Mouse (Mus musculus) frontal cortex, postnatal 10 days (tissue): Measurements from ENCODE around the gene Msh4.

Experiments
- DNase-seq, 2 experiments: peaks; one replicate each; pipeline ENCODE4 v3.0.0; 2022; ENCODE audit warnings: low spot score in 2 of 2, mixed read lengths in 1 of 2

Gene Msh4

GRCm38 (mm10) chr3:153906136-153906871 is at the start of gene Msh4:
Msh4 (minus strand) TSS chr3:153906138.
- no peak for DNase-seq

GRCm38 (mm10) chr3:153948176-153948575 is 42.2 kb upstream of the Msh4 start:
- no peak for DNase-seq

- no peak for DNase-seq
Observed at GRCm38 (mm10) chr3:153947271-153947670, 41.3 kb upstream of the Msh4 start.

GRCm38 (mm10) chr3:153944335-153944990 is 38.5 kb upstream of the Msh4 start, which contains the start of gene Acadm:
Acadm (minus strand) TSS chr3:153944632.
- peak; percentile 92 to 94 for DNase-seq

GRCm38 (mm10) chr3:153943901-153944334 is 38.0 kb upstream of the Msh4 start:
- DNase-seq: no peak

- no peak for DNase-seq
Observed at GRCm38 (mm10) chr3:153943003-153943640, 37.2 kb upstream of the Msh4 start.

- DNase-seq: no peak
Observed at GRCm38 (mm10) chr3:153941613-153942012, 35.7 kb upstream of the Msh4 start.

GRCm38 (mm10) chr3:153940486-153940885 is 34.5 kb upstream of the Msh4 start:
- no peak for DNase-seq

- DNase-seq: no peak
Observed at GRCm38 (mm10) chr3:153940021-153940420, 34.1 kb upstream of the Msh4 start.

- no peak for DNase-seq
Observed at GRCm38 (mm10) chr3:153937116-153937810, 31.3 kb upstream of the Msh4 start.

GRCm38 (mm10) chr3:153935878-153936277 is 29.9 kb upstream of the Msh4 start:
- DNase-seq: no peak

- DNase-seq: no peak
Observed at GRCm38 (mm10) chr3:153932461-153932860, 26.5 kb upstream of the Msh4 start.

GRCm38 (mm10) chr3:153929526-153929925 is 23.6 kb upstream of the Msh4 start:
- DNase-seq: no peak

- DNase-seq: no peak
Observed at GRCm38 (mm10) chr3:153926333-153926732, 20.4 kb upstream of the Msh4 start.

- no peak for DNase-seq
Observed at GRCm38 (mm10) chr3:153921147-153921910, 15.4 kb upstream of the Msh4 start.

GRCm38 (mm10) chr3:153917200-153917599 is 11.3 kb upstream of the Msh4 start:
- no peak for DNase-seq

GRCm38 (mm10) chr3:153913510-153914243 is 7.7 kb upstream of the Msh4 start:
- no peak for DNase-seq

GRCm38 (mm10) chr3:153912546-153913509 is 6.9 kb upstream of the Msh4 start, which contains the start of gene Rabggtb:
Rabggtb (minus strand) TSS chr3:153913009.
- peak; percentile 90 to 94 for DNase-seq

GRCm38 (mm10) chr3:153911882-153912440 is 6.0 kb upstream of the Msh4 start:
- no peak for DNase-seq
